Mouse (Mus musculus) gastrocnemius, postnatal 25 days (tissue): ENCODE results near the gene Rgs8. TPM values are rescaled to one million over a fixed set of nuclear protein-coding genes. Genes with fewer than 3 reads are reported as not detected.
A peak's percentile ranks its signal among the peaks of the same experiment; 100 is the strongest.

Experiments
- DNase-seq: peaks from one replicate; pipeline ENCODE4 v3.0.0; 2022
- long read RNA-seq, 2 experiments: library from polyadenylated mRNA; stranded (forward); transcript quantifications; one replicate each; pipeline ENCODE4 v2.0.0; 2021
- total RNA-seq, 2 experiments: library from RNA; stranded (reverse); gene quantifications; 1 replicate in 1 of 2; 2 replicates in 1 of 2; pipeline ENCODE4 v1.2.3; 2021

Gene Rgs8
- total RNA-seq = under 1 TPM in 1 of 2 experiments, not detected in 1; 0.32 TPM
- long read RNA-seq, experiment 1 = 0 reads
- long read RNA-seq, experiment 2 = 0 reads

GRCm38 (mm10) chr1:153652938-153653623, at the start of gene Rgs8:
Gene Rgs8 (plus strand): TSS chr1:153653025.
- DNase-seq = no peak

GRCm38 (mm10) chr1:153617340-153617830, 35.4 kb upstream of the Rgs8 start:
- no peak for DNase-seq

- DNase-seq = no peak
Observed at GRCm38 (mm10) chr1:153623036-153623435, 29.8 kb upstream of the Rgs8 start.

GRCm38 (mm10) chr1:153632686-153633085, 20.1 kb upstream of the Rgs8 start:
- DNase-seq = no peak

- DNase-seq = no peak
Observed at GRCm38 (mm10) chr1:153635056-153635455, 17.8 kb upstream of the Rgs8 start.

GRCm38 (mm10) chr1:153635521-153635920, 17.3 kb upstream of the Rgs8 start:
- peak; percentile 47 for DNase-seq

- no peak for DNase-seq
Observed at GRCm38 (mm10) chr1:153636821-153637220, 16.0 kb upstream of the Rgs8 start.

GRCm38 (mm10) chr1:153641492-153641939, 11.3 kb upstream of the Rgs8 start:
- DNase-seq = peak; percentile 49

GRCm38 (mm10) chr1:153641940-153642501, 10.8 kb upstream of the Rgs8 start:
- peak; percentile 59 for DNase-seq

- no peak for DNase-seq
Observed at GRCm38 (mm10) chr1:153653674-153654073, 849 bp downstream of the Rgs8 start.

GRCm38 (mm10) chr1:153659666-153660065, 6.8 kb downstream of the Rgs8 start:
- DNase-seq = no peak

- DNase-seq = no peak
Observed at GRCm38 (mm10) chr1:153660982-153661688, 8.3 kb downstream of the Rgs8 start.

GRCm38 (mm10) chr1:153661689-153662002, 8.8 kb downstream of the Rgs8 start:
- no peak for DNase-seq

- DNase-seq = no peak
Observed at GRCm38 (mm10) chr1:153662362-153662761, 9.5 kb downstream of the Rgs8 start.

- no peak for DNase-seq
Observed at GRCm38 (mm10) chr1:153665066-153665715, 12.4 kb downstream of the Rgs8 start.

- DNase-seq = no peak
Observed at GRCm38 (mm10) chr1:153666236-153666635, 13.4 kb downstream of the Rgs8 start.

GRCm38 (mm10) chr1:153667244-153667727, 14.5 kb downstream of the Rgs8 start:
- no peak for DNase-seq

GRCm38 (mm10) chr1:153667781-153668180, 15.0 kb downstream of the Rgs8 start:
- DNase-seq = no peak

GRCm38 (mm10) chr1:153669086-153669485, 16.3 kb downstream of the Rgs8 start:
- DNase-seq = no peak

GRCm38 (mm10) chr1:153669728-153670127, 16.9 kb downstream of the Rgs8 start:
- DNase-seq = no peak

GRCm38 (mm10) chr1:153671352-153671751, 18.5 kb downstream of the Rgs8 start:
- DNase-seq = no peak

- DNase-seq = no peak
Observed at GRCm38 (mm10) chr1:153672698-153673097, 19.9 kb downstream of the Rgs8 start.
